Mouse (Mus musculus) G1E (cell line): ENCODE data around the gene Insyn1.

Source experiments
- CTCF ChIP-seq: IDR thresholded peaks from 2 replicates; pipeline ENCODE4 v1.5.1; 2012; ENCODE audit warnings: low read depth, low read length, inconsistent platforms, mixed read lengths
- GATA1 ChIP-seq: IDR thresholded peaks from 2 replicates; pipeline ENCODE4 v1.6.1; 2012; ENCODE audit warnings: borderline replicate concordance, low read length, inconsistent platforms, mixed read lengths
- GATA2 ChIP-seq: IDR thresholded peaks from 2 replicates; pipeline ENCODE4 v1.6.1; 2012; ENCODE audit warnings: low read depth, low read length, inconsistent platforms, borderline replicate concordance
- TAL1 ChIP-seq: conservative IDR thresholded peaks from 2 replicates; pipeline ENCODE4 v1.6.1; 2012; ENCODE audit warnings: low read depth, low read length, inconsistent platforms, mixed read lengths

DNA sequence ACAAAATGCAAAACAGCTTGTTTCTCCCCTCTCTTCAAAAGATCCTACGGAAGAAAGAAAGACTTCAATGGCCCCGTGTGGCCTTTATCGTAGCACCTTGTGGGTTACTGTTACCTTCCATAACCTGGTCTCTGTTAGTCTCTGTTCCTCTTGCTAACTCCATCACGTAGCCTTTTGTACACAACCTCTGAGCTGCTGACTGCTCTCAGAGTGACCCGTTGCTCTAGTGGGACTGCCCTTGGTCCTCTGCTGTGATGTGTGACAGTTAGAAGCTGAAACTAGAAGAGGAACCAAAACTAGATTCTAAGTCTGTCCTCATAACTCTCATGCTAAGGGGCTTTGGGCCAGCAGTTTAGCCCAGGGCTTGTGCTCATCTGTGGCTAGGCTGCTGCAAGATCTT, 22.0 kb downstream of the Insyn1 start:
- TF ChIP-seq CTCF (no peak), GATA1 (no peak), GATA2 (no peak), TAL1 (no peak)
